Mouse (Mus musculus) midbrain, embryonic 13.5 days (tissue): ENCODE data around the gene Snx13. TPM values are rescaled to one million over a fixed set of nuclear protein-coding genes. Genes with fewer than 3 reads are reported as not detected.

ENCODE experiments used
- ATAC-seq: fragments of 200-750 bp; cut with Nextera tagmentation; 2 replicates; pipeline ENCODE4 v1.8.0; 2017; ENCODE audit warnings: mild to moderate bottlenecking, moderate TSS enrichment, moderate library complexity
- H3K27ac ChIP-seq: fragments of 300-500 bp; sonication (generic); 2 replicates; pipeline ENCODE4 v1.5.1; 2015; ENCODE audit warnings: inconsistent platforms, mild to moderate bottlenecking, moderate library complexity
- H3K27me3 ChIP-seq: fragments of 300-500 bp; sonication (generic); 2 replicates; pipeline ENCODE4 v1.6.1; 2015; ENCODE audit warnings: mild to moderate bottlenecking, inconsistent platforms
- H3K36me3 ChIP-seq: fragments of 300-500 bp; sonication (generic); 2 replicates; pipeline ENCODE4 v1.6.1; 2015; ENCODE audit warnings: mild to moderate bottlenecking, inconsistent platforms
- H3K4me1 ChIP-seq: fragments of 300-500 bp; sonication (generic); replicated peaks from 2 replicates; pipeline ENCODE4 v1.6.1; 2015; ENCODE audit warnings: inconsistent platforms
- H3K4me2 ChIP-seq: fragments of 300-500 bp; sonication (generic); replicated peaks from 2 replicates; pipeline ENCODE4 v1.6.1; 2015; ENCODE audit warnings: moderate library complexity, mild to moderate bottlenecking, inconsistent platforms
- H3K4me3 ChIP-seq: fragments of 300-500 bp; sonication (generic); replicated peaks from 2 replicates; pipeline ENCODE4 v1.5.1; 2015; ENCODE audit warnings: mild to moderate bottlenecking, inconsistent platforms
- H3K9ac ChIP-seq: fragments of 300-500 bp; sonication (generic); replicated peaks from 2 replicates; pipeline ENCODE4 v1.6.1; 2015; ENCODE audit warnings: mild to moderate bottlenecking, inconsistent platforms
- H3K9me3 ChIP-seq: fragments of 300-500 bp; sonication (generic); 2 replicates; pipeline ENCODE4 v1.6.1; 2016; ENCODE audit warnings: mild to moderate bottlenecking, inconsistent platforms
- WGBS: fragments of 180-500 bp; shearing (Covaris S2); methylation state at CpG from one replicate; pipeline ENCODE4 v1.1.7; 2015; 5-methylcytosine and 5-hydroxymethylcytosine counted together
- polyA plus RNA-seq: library from polyadenylated mRNA; unstranded; fragments of >200 nt; fragmentation: Nextera tagmentation; extraction: Ambion mirVana; gene quantifications from 2 replicates; pipeline ENCODE4 v1.2.1, GENCODE M21; 2015

The Snx13 gene
- 23.3 and 23.8 TPM in 2 replicates for polyA plus RNA-seq

- peak within 1 kb of the TSS; percentile 85 for H3K4me2 ChIP-seq
- ATAC-seq = peak; percentile 99
- peak within 1 kb of the TSS; percentile 97 for H3K27ac ChIP-seq
- WGBS = under 1% methylated on average over 49 of the region's 51 CpGs
- peaks cover 23% of the 10 kb centered on the region for H3K4me1 ChIP-seq
- H3K4me3 ChIP-seq = peak within 1 kb of the TSS; percentile 75
- H3K27me3 ChIP-seq = peaks cover 3% of the 10 kb centered on the region; the same call in 1 of the 2 replicates
- H3K9ac ChIP-seq = peak within 1 kb of the TSS; percentile 95
- no peaks in the 10 kb centered on the region for H3K9me3 ChIP-seq
- no peaks in the 10 kb centered on the region for H3K36me3 ChIP-seq
Observed at GRCm38 (mm10) chr12:35046999-35047319, at the start of gene Snx13. Gene Snx13 (plus strand): TSS chr12:35047186.

GRCm38 (mm10) chr12:34997597-34998182 lies 49.3 kb upstream of the Snx13 start:
- ATAC-seq = no peak
- Histone ChIP-seq H3K27ac (no peak overlapping the region), H3K27me3 (no peaks in the 10 kb centered on the region), H3K36me3 (no peaks in the 10 kb centered on the region), H3K9ac (no peak overlapping the region), H3K4me1 (no peaks in the 10 kb centered on the region), H3K4me3 (no peak overlapping the region), H3K4me2 (no peak overlapping the region), H3K9me3 (no peaks in the 10 kb centered on the region; the same call in 1 of the 2 replicates)
- 94% methylated on average over 3 of the region's 3 CpGs for WGBS

DNA sequence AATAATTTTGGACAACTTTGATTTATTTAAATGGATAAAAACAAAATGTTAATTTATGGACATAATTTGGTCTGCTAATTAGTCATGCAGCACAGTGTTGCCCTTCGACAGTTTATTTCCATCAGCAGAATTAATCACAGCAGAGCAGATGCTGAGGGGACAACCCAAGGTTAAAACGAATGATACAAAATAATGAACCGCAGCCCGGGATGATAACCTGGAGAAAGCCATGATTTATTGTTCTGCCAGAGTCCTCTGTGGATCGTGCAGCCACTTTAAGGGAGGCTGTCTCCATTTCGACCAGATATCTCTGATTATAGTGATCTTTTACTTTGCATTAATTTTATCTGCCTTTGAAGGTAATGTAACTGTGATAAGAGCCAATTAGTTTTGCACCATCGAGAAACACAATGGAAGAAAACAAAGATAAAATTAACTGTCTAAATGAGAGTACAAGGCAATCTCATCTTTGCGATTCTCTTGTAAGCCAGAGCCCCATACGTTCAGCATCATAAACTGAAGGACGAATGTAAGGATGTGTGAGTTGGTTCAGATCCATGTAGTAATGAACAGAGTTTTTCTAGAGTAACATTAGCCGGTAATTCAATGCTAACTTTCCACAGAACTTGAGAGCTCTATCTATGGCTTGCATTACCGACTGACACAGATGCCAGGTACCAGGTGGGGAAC lies 48.1 kb upstream of the Snx13 start:
- Histone ChIP-seq H3K27ac (no peak overlapping the region), H3K4me1 (no peaks in the 10 kb centered on the region), H3K9me3 (no peaks in the 10 kb centered on the region; the same call in 1 of the 2 replicates), H3K27me3 (no peaks in the 10 kb centered on the region), H3K36me3 (no peaks in the 10 kb centered on the region), H3K4me2 (no peak overlapping the region), H3K4me3 (no peak overlapping the region), H3K9ac (no peak overlapping the region)
- 78% methylated on average over 12 of the region's 12 CpGs for WGBS
- ATAC-seq = no peak

- H3K9me3 ChIP-seq = no peaks in the 10 kb centered on the region
- H3K9ac ChIP-seq = no peak overlapping the region
- no peak for ATAC-seq
- no peaks in the 10 kb centered on the region for H3K36me3 ChIP-seq
- no peaks in the 10 kb centered on the region for H3K27me3 ChIP-seq
- WGBS = 66% methylated on average over 4 of the region's 4 CpGs
- H3K4me3 ChIP-seq = no peak overlapping the region
- no peaks in the 10 kb centered on the region for H3K4me1 ChIP-seq
- no peak overlapping the region for H3K27ac ChIP-seq
- no peak overlapping the region for H3K4me2 ChIP-seq
Observed at GRCm38 (mm10) chr12:35000323-35000722, 46.7 kb upstream of the Snx13 start.

DNA sequence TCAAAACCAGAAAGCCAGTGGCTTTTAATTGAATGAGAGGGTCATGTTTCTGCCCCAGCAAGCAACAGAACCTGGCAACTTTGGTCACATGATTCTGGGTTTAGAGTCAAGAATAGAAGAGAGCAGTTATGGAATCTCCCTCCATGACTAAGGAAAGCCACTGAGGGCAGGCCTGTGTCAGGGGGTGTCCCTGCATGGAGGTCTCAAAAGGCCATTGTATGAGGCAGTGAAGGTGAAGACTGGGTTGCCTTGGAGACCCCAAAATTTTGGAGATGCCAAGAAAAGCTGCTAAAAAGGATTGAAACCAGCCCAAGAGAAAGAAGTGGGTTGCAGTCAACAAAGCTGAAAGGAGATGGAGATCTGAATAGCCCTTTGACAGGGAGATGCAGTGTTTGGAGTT lies 41.2 kb upstream of the Snx13 start:
- no peak for ATAC-seq
- no peaks in the 10 kb centered on the region for H3K9me3 ChIP-seq
- no peaks in the 10 kb centered on the region for H3K36me3 ChIP-seq

DNA sequence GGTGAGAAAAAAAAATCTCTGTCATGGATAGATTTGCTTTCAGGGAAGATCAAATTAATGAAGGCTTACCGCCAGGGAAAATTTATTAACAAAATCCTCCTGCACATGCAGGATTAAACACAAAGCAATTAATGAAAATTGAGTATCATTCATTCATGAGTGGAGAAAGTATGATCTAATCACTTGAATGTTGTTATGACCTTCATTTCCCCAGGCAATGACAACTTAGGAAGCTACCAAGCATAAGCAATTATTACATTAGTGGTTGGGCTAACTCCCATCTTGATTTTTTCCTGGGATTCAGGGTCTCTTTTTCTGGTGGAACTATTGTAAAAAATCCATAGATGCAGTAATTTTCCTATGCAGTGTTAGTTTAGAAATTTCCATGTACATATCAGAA lies 39.1 kb upstream of the Snx13 start:
- ATAC-seq = no peak; the same call in 1 of the 2 replicates
- Histone ChIP-seq H3K9me3 (no peaks in the 10 kb centered on the region), H3K4me2 (no peak overlapping the region), H3K4me1 (peaks cover 13% of the 10 kb centered on the region), H3K27me3 (no peaks in the 10 kb centered on the region), H3K4me3 (no peak overlapping the region), H3K27ac (no peak overlapping the region), H3K9ac (no peak overlapping the region), H3K36me3 (no peaks in the 10 kb centered on the region)
- WGBS = 55% methylated on average over 1 of the region's 1 CpGs

More for the DNA sequence above, 41.2 kb upstream of the Snx13 start:
- H3K9ac ChIP-seq = no peak overlapping the region
- H3K27me3 ChIP-seq = no peaks in the 10 kb centered on the region
- H3K4me1 ChIP-seq = peaks cover 13% of the 10 kb centered on the region
- H3K4me2 ChIP-seq = no peak overlapping the region
- no peak overlapping the region for H3K4me3 ChIP-seq
- no peak overlapping the region for H3K27ac ChIP-seq

DNA sequence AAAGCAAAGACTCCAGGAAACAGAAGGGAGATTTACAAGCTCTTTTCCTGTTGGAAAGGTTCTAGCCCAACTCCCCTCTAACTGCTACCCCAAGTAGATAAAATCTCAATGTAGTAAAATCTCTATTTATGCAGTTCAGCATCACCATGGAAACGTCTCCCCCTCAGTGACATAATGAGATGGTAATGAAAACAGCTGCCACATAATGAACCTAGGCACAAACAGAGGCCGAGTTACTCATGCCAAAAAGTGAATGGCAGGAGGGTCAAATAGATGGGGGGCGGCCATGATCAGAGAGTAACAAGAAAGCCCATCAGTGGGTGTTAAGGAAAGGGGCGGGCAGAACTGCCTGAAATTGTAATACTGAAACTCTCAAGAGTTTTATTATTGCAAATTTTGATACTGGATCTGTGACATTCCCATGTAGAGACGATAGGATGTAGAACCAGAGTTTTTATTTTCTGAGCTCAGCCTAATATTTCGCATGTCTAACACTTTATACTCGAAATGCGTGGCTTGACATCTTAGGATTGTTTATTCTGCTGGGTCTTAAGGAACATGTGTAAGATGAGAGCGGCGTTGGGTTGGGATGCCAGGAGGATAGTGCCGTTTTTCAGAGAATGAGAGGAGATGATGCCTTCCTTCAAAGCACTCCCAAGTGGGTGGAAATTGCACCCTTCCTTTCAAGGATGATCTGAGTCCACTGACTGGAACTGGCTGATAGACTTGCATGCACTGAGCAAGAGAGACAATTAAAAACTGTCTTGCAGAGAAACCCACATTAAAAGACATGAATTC lies 38.4 kb upstream of the Snx13 start:
- H3K36me3 ChIP-seq = no peaks in the 10 kb centered on the region
- no peaks in the 10 kb centered on the region for H3K9me3 ChIP-seq
- H3K27me3 ChIP-seq = no peaks in the 10 kb centered on the region
- H3K27ac ChIP-seq = 0 out of 2 replicates have a peak overlapping the region, but pooled peaks have one; percentile 25
- peaks cover 13% of the 10 kb centered on the region for H3K4me1 ChIP-seq
- peak; percentile 95 for ATAC-seq
- no peak overlapping the region for H3K9ac ChIP-seq
- H3K4me2 ChIP-seq = peak overlapping the region; percentile 9; the same call in 1 of the 2 replicates
- WGBS = 24% methylated on average over 11 of the region's 11 CpGs
- H3K4me3 ChIP-seq = no peak overlapping the region

GRCm38 (mm10) chr12:35011462-35011861 lies 35.5 kb upstream of the Snx13 start:
- H3K4me2 ChIP-seq = no peak overlapping the region
- WGBS = 58% methylated on average over 1 of the region's 1 CpGs
- ATAC-seq = no peak

DNA sequence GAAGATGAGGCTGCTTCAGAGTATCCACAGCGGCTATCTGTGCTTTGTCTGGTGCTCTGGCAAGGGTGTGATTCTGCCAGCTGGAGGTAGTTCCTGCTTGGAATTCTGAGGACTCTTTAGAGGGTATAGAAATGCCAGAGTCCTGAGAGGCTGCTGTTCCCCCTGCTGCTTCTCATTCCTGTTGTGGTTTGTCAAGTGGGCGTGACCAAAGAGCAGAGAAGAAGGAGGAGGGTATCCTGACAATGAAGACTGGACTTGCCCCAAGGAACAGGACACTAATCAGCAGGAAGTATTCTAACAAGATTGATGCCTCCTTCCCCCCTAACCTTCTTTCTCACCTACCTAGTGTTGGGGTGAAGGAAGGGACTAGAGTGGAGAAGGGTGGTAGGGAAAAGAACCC lies 33.0 kb upstream of the Snx13 start:
- peaks cover under 1% of the 10 kb centered on the region for H3K4me1 ChIP-seq
- no peaks in the 10 kb centered on the region for H3K9me3 ChIP-seq
- 0 out of 2 replicates have a peak, but pooled peaks cover 7% of the 10 kb centered on the region for H3K27me3 ChIP-seq
- WGBS = 64% methylated on average over 2 of the region's 2 CpGs
- no peak overlapping the region for H3K27ac ChIP-seq
- no peak overlapping the region for H3K4me2 ChIP-seq
- ATAC-seq = no peak
- H3K9ac ChIP-seq = no peak overlapping the region
- H3K4me3 ChIP-seq = no peak overlapping the region
- no peaks in the 10 kb centered on the region for H3K36me3 ChIP-seq

More at GRCm38 (mm10) chr12:35011462-35011861, 35.5 kb upstream of the Snx13 start:
- no peaks in the 10 kb centered on the region for H3K36me3 ChIP-seq
- 0 out of 2 replicates have a peak, but pooled peaks cover 7% of the 10 kb centered on the region for H3K27me3 ChIP-seq
- H3K27ac ChIP-seq = no peak overlapping the region
- peaks cover 13% of the 10 kb centered on the region for H3K4me1 ChIP-seq
- no peak overlapping the region for H3K9ac ChIP-seq
- H3K4me3 ChIP-seq = no peak overlapping the region
- H3K9me3 ChIP-seq = no peaks in the 10 kb centered on the region

- Histone ChIP-seq H3K36me3 (no peaks in the 10 kb centered on the region), H3K4me2 (no peak overlapping the region), H3K27ac (no peak overlapping the region), H3K4me3 (no peak overlapping the region), H3K4me1 (no peaks in the 10 kb centered on the region), H3K9ac (no peak overlapping the region), H3K9me3 (no peaks in the 10 kb centered on the region), H3K27me3 (0 out of 2 replicates have a peak, but pooled peaks cover 7% of the 10 kb centered on the region)
- WGBS = 58% methylated on average over 3 of the region's 3 CpGs
- ATAC-seq = peak; percentile 83
Observed at GRCm38 (mm10) chr12:35016056-35016455, 30.9 kb upstream of the Snx13 start.

GRCm38 (mm10) chr12:35016481-35017250 lies 30.3 kb upstream of the Snx13 start:
- H3K4me3 ChIP-seq = no peak overlapping the region
- WGBS = 88% methylated on average over 9 of the region's 9 CpGs
- no peaks in the 10 kb centered on the region for H3K9me3 ChIP-seq
- no peak overlapping the region for H3K4me2 ChIP-seq
- no peak overlapping the region for H3K27ac ChIP-seq
- no peak overlapping the region for H3K9ac ChIP-seq
- H3K36me3 ChIP-seq = no peaks in the 10 kb centered on the region
- 0 out of 2 replicates have a peak, but pooled peaks cover 7% of the 10 kb centered on the region for H3K27me3 ChIP-seq
- no peaks in the 10 kb centered on the region for H3K4me1 ChIP-seq
- ATAC-seq = peak; percentile 37; the same call in 1 of the 2 replicates
